Comparison of ENCODE assay signal across 10 mouse cellular contexts in the genomic region with DNA sequence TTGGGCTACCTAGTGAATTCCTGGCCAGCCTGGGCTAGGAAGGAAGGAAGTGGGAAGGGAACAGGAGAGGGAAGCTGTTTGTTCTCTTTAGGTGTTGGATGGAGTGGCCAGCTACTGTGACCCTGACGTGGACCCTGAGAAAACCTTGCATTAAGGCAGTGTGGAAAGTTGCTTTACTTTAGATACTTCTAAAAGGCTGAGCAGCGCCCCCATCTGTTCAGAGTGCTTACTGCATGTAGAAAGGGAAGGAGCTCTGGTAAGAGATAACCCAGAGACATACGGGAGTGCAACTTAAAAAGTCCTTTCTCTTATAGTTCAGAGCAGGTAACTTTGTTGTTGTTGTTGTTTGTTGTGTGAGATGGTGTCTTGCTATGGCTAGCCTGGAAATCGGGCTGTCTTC. TPM values are rescaled to one million over a fixed set of nuclear protein-coding genes. Genes with fewer than 3 reads are reported as not detected.
DNase-seq lines count a peak whose midpoint lies in the region; ATAC-seq and TF ChIP-seq lines count a peak whose summit lies in the region.
"Had no signal": no experiment of that assay in that cellular context is flagged by ENCODE, and none has a peak within 500 bp of the region (broad histone marks: within the 10 kb centered on the region; RNA-seq: fewer than 3 reads in every experiment).

No protein-coding gene starts in this region.

- H3K4me3 ChIP-seq in intestine, embryonic 14.5 days (ENCODE audit: low read depth, low read length): no peak overlapping the region
- H3K4me3 ChIP-seq in intestine, embryonic 16.5 days (ENCODE audit: low read length): no peak overlapping the region
- H3K4me3 ChIP-seq in C2C12 (ENCODE audit: insufficient read depth, poor library complexity, severe bottlenecking): no peak overlapping the region
- H3K4me3 ChIP-seq in neural tube, embryonic 11.5 days (ENCODE audit: low read depth, low read length): no peak overlapping the region
- H3K4me3 ChIP-seq: erythroblast, embryonic 14.5 days; lung, embryonic 15.5 days had no signal

- no peaks in the 10 kb centered on the region for H3K4me1 ChIP-seq in intestine, embryonic 14.5 days (replicated peaks; ENCODE audit: control insufficient read depth, insufficient read depth, low read length)
- H3K4me1 ChIP-seq in intestine, embryonic 16.5 days (ENCODE audit: control insufficient read depth, insufficient read depth, low read length): no peaks in the 10 kb centered on the region
- no peaks in the 10 kb centered on the region for H3K4me1 ChIP-seq in neural tube, embryonic 11.5 days (ENCODE audit: control insufficient read depth, insufficient read depth, low read length)
- H3K4me1 ChIP-seq: lung, embryonic 15.5 days had no signal

- H3K4me2 ChIP-seq in intestine, embryonic 14.5 days (ENCODE audit: low read length): no peak overlapping the region
- no peak overlapping the region for H3K4me2 ChIP-seq in intestine, embryonic 16.5 days (ENCODE audit: low read depth, low read length)
- H3K4me2 ChIP-seq in neural tube, embryonic 11.5 days (ENCODE audit: low read depth): no peak overlapping the region
- H3K4me2 ChIP-seq: lung, embryonic 15.5 days had no signal

- TF ChIP-seq CTCF in C2C12 (IDR thresholded peaks at IDR 0.05; ENCODE audit: control insufficient read depth, insufficient read depth, insufficient read length) (peak; percentile 11), Patski (IDR thresholded peaks at IDR 0.05) (peak; percentile 61)

- H3ac ChIP-seq in C2C12 (ENCODE audit: control insufficient read depth, insufficient read length, low read depth): no peak overlapping the region

- 54% methylated on average over 4 of the region's 4 CpGs for WGBS in intestine, embryonic 14.5 days
- WGBS in intestine, embryonic 16.5 days: 48% methylated on average over 4 of the region's 4 CpGs
- WGBS in neural tube, embryonic 11.5 days: 62% methylated on average over 4 of the region's 4 CpGs

- H3K9ac ChIP-seq in intestine, embryonic 14.5 days (ENCODE audit: low read length): no peak overlapping the region
- H3K9ac ChIP-seq in intestine, embryonic 16.5 days (ENCODE audit: low read depth, low read length): no peak overlapping the region
- no peak overlapping the region for H3K9ac ChIP-seq in neural tube, embryonic 11.5 days (ENCODE audit: low read length)
- H3K9ac ChIP-seq: lung, embryonic 15.5 days had no signal

- in situ Hi-C loops in Patski (cut with MboI; ENCODE audit: low pct_unique_long_range_greater_than_20kb): loop anchor here (10.0 kb wide), 1 partner anchor 431 kb away; the partner anchor contains the start of gene Isg20

- no peaks in the 10 kb centered on the region for H3K27me3 ChIP-seq in intestine, embryonic 14.5 days (replicated peaks; ENCODE audit: control insufficient read depth, insufficient read depth, low read length)
- H3K27me3 ChIP-seq in intestine, embryonic 16.5 days (replicated peaks; ENCODE audit: control insufficient read depth, insufficient read depth, low read length): no peaks in the 10 kb centered on the region
- H3K27me3 ChIP-seq in C2C12 (ENCODE audit: control insufficient read depth, insufficient read depth, insufficient read length) (no peaks in the 10 kb centered on the region), Patski (no peaks in the 10 kb centered on the region)
- H3K27me3 ChIP-seq in neural tube, embryonic 11.5 days (ENCODE audit: control insufficient read depth, insufficient read depth, low read length): no peaks in the 10 kb centered on the region
- H3K27me3 ChIP-seq: lung, embryonic 15.5 days had no signal

- CTCF ChIA-PET in Patski (lab: Charles Lee): interaction anchor here (0.7 to 2.4 kb wide), 11 partner anchors 10 to 97 kb away, joined by 3 to 9 read pairs (median 4); no protein-coding TSS in a partner anchor

- POLR2A ChIA-PET in Patski (lab: Charles Lee): interaction anchor here (0.6 to 0.7 kb wide), 2 partner anchors 43 to 430 kb away, joined by 3 to 4 read pairs; no protein-coding TSS in a partner anchor

- no peaks in the 10 kb centered on the region for H3K9me3 ChIP-seq in intestine, embryonic 14.5 days (ENCODE audit: control insufficient read depth, low read length)
- no peaks in the 10 kb centered on the region for H3K9me3 ChIP-seq in intestine, embryonic 16.5 days (ENCODE audit: control insufficient read depth, low read length)
- H3K9me3 ChIP-seq in neural tube, embryonic 11.5 days (ENCODE audit: control insufficient read depth, low read length): no peaks in the 10 kb centered on the region
- H3K9me3 ChIP-seq: lung, embryonic 15.5 days had no signal

- no peak for ATAC-seq in intestine, embryonic 14.5 days (replicated peaks; ENCODE audit: low FRiP score, low TSS enrichment, low read depth)
- no peak; the same call in 1 of the 2 replicates for ATAC-seq in intestine, embryonic 16.5 days
- ATAC-seq in Patski: no peak
- ATAC-seq in neural tube, embryonic 11.5 days (ENCODE audit: insufficient read depth, low FRiP score, low TSS enrichment): no peak

- no peak overlapping the region for H3K27ac ChIP-seq in intestine, embryonic 14.5 days (ENCODE audit: low read depth)
- H3K27ac ChIP-seq in intestine, embryonic 16.5 days (ENCODE audit: low read length): no peak overlapping the region
- no peak overlapping the region for H3K27ac ChIP-seq in neural tube, embryonic 11.5 days (ENCODE audit: low read depth, low read length)
- H3K27ac ChIP-seq: lung, embryonic 15.5 days had no signal

- peaks cover 6% of the 10 kb centered on the region for H3K79me3 ChIP-seq in C2C12 (ENCODE audit: low read depth)

- peak; percentile 78 for DNase-seq in intestine, embryonic 14.5 days (ENCODE audit: low spot score)
- no peak for DNase-seq in Patski (ENCODE audit: low read depth, low spot score)
- peak; percentile 45 to 52 for DNase-seq in cerebellum, postnatal 36 days
- peak; percentile 53 to 85 for DNase-seq in kidney, postnatal 36 days
- peak; percentile 70 for DNase-seq in neural tube, embryonic 11.5 days (ENCODE audit: low spot score)
- DNase-seq in frontal cortex, postnatal 10 days (ENCODE audit: low spot score in 2 of 2): no peak

- peaks cover 28% of the 10 kb centered on the region for H3K79me2 ChIP-seq in C2C12 (ENCODE audit: control insufficient read depth, insufficient read depth)

- H3K36me3 ChIP-seq in intestine, embryonic 14.5 days (ENCODE audit: control insufficient read depth, insufficient read depth, low read length): peaks cover 30% of the 10 kb centered on the region
- peaks cover 5% of the 10 kb centered on the region; the same call in 1 of the 2 replicates for H3K36me3 ChIP-seq in intestine, embryonic 16.5 days (ENCODE audit: control insufficient read depth, insufficient read depth, low read length)
- H3K36me3 ChIP-seq in C2C12 (ENCODE audit: control insufficient read depth, insufficient read depth): peaks cover 46% of the 10 kb centered on the region
- peaks cover 5% of the 10 kb centered on the region for H3K36me3 ChIP-seq in neural tube, embryonic 11.5 days (ENCODE audit: control insufficient read depth, insufficient read depth, low read length)

TF ChIP-seq in C2C12, 6 proteins besides CTCF, POLR2A, EP300 and RAD21:
- TF ChIP-seq FOSL1 (IDR thresholded peaks at IDR 0.05; ENCODE audit: insufficient read depth, low read length, poor library complexity, severe bottlenecking) (no peak), MAX (IDR thresholded peaks at IDR 0.05) (no peak), USF1 (IDR thresholded peaks at IDR 0.05; ENCODE audit: low read depth) (no peak), CEBPB (IDR thresholded peaks at IDR 0.05; ENCODE audit: low read depth) (no peak), MYOG (IDR thresholded peaks at IDR 0.05; ENCODE audit: control insufficient read depth, extremely low read depth, insufficient read length) (no peak), MYOD1 (IDR thresholded peaks at IDR 0.05; ENCODE audit: control insufficient read depth, insufficient read length, low read depth) (no peak)
TF ChIP-seq in C2C12: peak in this region for 0.

RNA-seq across cellular contexts. Expression of gene Rlbp1, which starts 40.9 kb away (rescaled TPM):
- polyA plus RNA-seq in intestine, embryonic 14.5 days (2014; fragmentation: Nextera tagmentation; extraction: Ambion mirVana): 0.28 and 0.48 TPM in 2 replicates
- 0.16 and 0.27 TPM in 2 replicates for polyA plus RNA-seq in intestine, embryonic 16.5 days (2015; fragmentation: Nextera tagmentation; extraction: Ambion mirVana)
- polyA plus RNA-seq in C2C12 (2012; fragmentation: generic; extraction: Trizol): 0.04 TPM
- polyA plus RNA-seq in Patski (2021): not detected
- polyA plus RNA-seq in neural tube, embryonic 11.5 days (2014; fragmentation: Nextera tagmentation; extraction: Ambion mirVana): 0.50 and 1.1 TPM in 2 replicates
- polyA plus RNA-seq: erythroblast, embryonic 14.5 days had no signal

RNA-seq across cellular contexts. Expression of gene Fanci, which starts 45.8 kb away (rescaled TPM):
- polyA plus RNA-seq in intestine, embryonic 14.5 days (2014; fragmentation: Nextera tagmentation; extraction: Ambion mirVana): 11.7 and 13.0 TPM in 2 replicates
- 6.4 and 7.1 TPM in 2 replicates for polyA plus RNA-seq in intestine, embryonic 16.5 days (2015; fragmentation: Nextera tagmentation; extraction: Ambion mirVana)
- 4.3 TPM for polyA plus RNA-seq in C2C12 (2012; fragmentation: generic; extraction: Trizol)
- 12.2 TPM for polyA plus RNA-seq in Patski (2021)
- 16.5 and 16.6 TPM in 2 replicates for polyA plus RNA-seq in neural tube, embryonic 11.5 days (2014; fragmentation: Nextera tagmentation; extraction: Ambion mirVana)

Comparison
In these comparisons a context has a peak if more than half of its experiments do, and no peak if none do; other contexts are left out.
1. DNase-seq: peak in intestine, embryonic 14.5 days (single experiment), cerebellum, postnatal 36 days (2 of 2), kidney, postnatal 36 days (2 of 2) and neural tube, embryonic 11.5 days (single experiment); none in Patski (single experiment) and frontal cortex, postnatal 10 days (0 of 2).